Mouse (Mus musculus): ENCODE results near the gene Nxph1. TPM values are rescaled to one million over a fixed set of nuclear protein-coding genes. Genes with fewer than 3 reads are reported as not detected.
A peak's percentile ranks its signal among the peaks of the same experiment; 100 is the strongest.

The Nxph1 gene
- polyA plus RNA-seq, 1 experiment from 2014 or later: 92.6 TPM

- 51% methylated on average over 3 of the region's 3 CpGs for WGBS
- H3K4me1 ChIP-seq (ENCODE audit: control insufficient read depth, insufficient read depth, low read length): no peaks in the 10 kb centered on the region
- H3K4me3 ChIP-seq (ENCODE audit: low read depth, low read length): no peak overlapping the region
- no peak for ATAC-seq
- no peak overlapping the region for H3K27ac ChIP-seq (ENCODE audit: low read length)
- no peaks in the 10 kb centered on the region for H3K9me3 ChIP-seq (replicated peaks; ENCODE audit: control insufficient read depth, low read length, poor library complexity, severe bottlenecking)
- no peaks in the 10 kb centered on the region for H3K36me3 ChIP-seq (ENCODE audit: control insufficient read depth, insufficient read depth, low read length)
- no peak overlapping the region for H3K9ac ChIP-seq (ENCODE audit: low read depth, low read length)
- H3K27me3 ChIP-seq (ENCODE audit: control insufficient read depth, insufficient read depth, low read depth, low read length): no peaks in the 10 kb centered on the region
- no peak overlapping the region for H3K4me2 ChIP-seq (ENCODE audit: low read length)
Measured at GRCm38 (mm10) chr6:9133589-9134279, 185.5 kb downstream of the Nxph1 start.

GRCm38 (mm10) chr6:9147966-9148365 is 199.7 kb downstream of the Nxph1 start:
- H3K4me1 ChIP-seq (ENCODE audit: control insufficient read depth, insufficient read depth, low read length): peaks cover 10% of the 10 kb centered on the region
- H3K9ac ChIP-seq (ENCODE audit: low read depth, low read length): no peak overlapping the region
- no peaks in the 10 kb centered on the region for H3K36me3 ChIP-seq (ENCODE audit: control insufficient read depth, insufficient read depth, low read length)
- no peak overlapping the region for H3K4me3 ChIP-seq (ENCODE audit: low read depth, low read length)
- H3K4me2 ChIP-seq (ENCODE audit: low read length): no peak overlapping the region
- no peak overlapping the region for H3K27ac ChIP-seq (ENCODE audit: low read length)
- no peaks in the 10 kb centered on the region for H3K9me3 ChIP-seq (replicated peaks; ENCODE audit: control insufficient read depth, low read length, poor library complexity, severe bottlenecking)
- H3K27me3 ChIP-seq (ENCODE audit: control insufficient read depth, insufficient read depth, low read depth, low read length): no peaks in the 10 kb centered on the region
- no peak for ATAC-seq

- no peak overlapping the region for H3K27ac ChIP-seq (ENCODE audit: low read length)
- H3K4me2 ChIP-seq (ENCODE audit: low read length): no peak overlapping the region
- peaks cover 10% of the 10 kb centered on the region for H3K4me1 ChIP-seq (ENCODE audit: control insufficient read depth, insufficient read depth, low read length)
- H3K27me3 ChIP-seq (ENCODE audit: control insufficient read depth, insufficient read depth, low read depth, low read length): no peaks in the 10 kb centered on the region
- no peak overlapping the region for H3K4me3 ChIP-seq (ENCODE audit: low read depth, low read length)
- 16% methylated on average over 1 of the region's 1 CpGs for WGBS
- no peaks in the 10 kb centered on the region for H3K9me3 ChIP-seq (replicated peaks; ENCODE audit: control insufficient read depth, low read length, poor library complexity, severe bottlenecking)
- no peak overlapping the region for H3K9ac ChIP-seq (ENCODE audit: low read depth, low read length)
- H3K36me3 ChIP-seq (ENCODE audit: control insufficient read depth, insufficient read depth, low read length): no peaks in the 10 kb centered on the region
- ATAC-seq: peak; percentile 71; the same call in 1 of the 2 replicates
Measured at GRCm38 (mm10) chr6:9149791-9150190, 201.6 kb downstream of the Nxph1 start.

DNA sequence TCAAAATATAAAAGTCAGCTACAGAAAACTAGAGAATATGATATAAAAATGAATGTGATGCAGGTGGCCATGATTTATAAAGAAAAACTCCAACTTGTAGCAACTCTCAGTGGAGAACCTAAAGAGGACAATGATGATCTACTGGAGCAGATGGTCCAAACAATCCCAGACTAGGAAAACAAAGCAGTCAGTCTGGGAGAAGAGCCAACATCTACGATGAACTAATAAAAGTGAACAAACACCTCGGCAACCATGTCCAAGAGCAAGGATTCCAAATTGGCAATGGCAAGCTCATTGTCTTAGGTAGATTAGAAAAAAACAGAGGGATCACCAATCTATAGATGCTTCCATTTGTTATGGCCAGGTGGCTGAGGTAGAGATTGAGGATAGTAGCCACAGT is 211.0 kb downstream of the Nxph1 start:
- no peak overlapping the region for H3K9ac ChIP-seq (ENCODE audit: low read depth, low read length)
- no peaks in the 10 kb centered on the region for H3K4me1 ChIP-seq (ENCODE audit: control insufficient read depth, insufficient read depth, low read length)
- no peaks in the 10 kb centered on the region for H3K36me3 ChIP-seq (ENCODE audit: control insufficient read depth, insufficient read depth, low read length)
- ATAC-seq: no peak
- no peaks in the 10 kb centered on the region for H3K9me3 ChIP-seq (replicated peaks; ENCODE audit: control insufficient read depth, low read length, poor library complexity, severe bottlenecking)
- H3K27me3 ChIP-seq (ENCODE audit: control insufficient read depth, insufficient read depth, low read depth, low read length): no peaks in the 10 kb centered on the region
- no peak overlapping the region for H3K4me3 ChIP-seq (ENCODE audit: low read depth, low read length)
- WGBS: 45% methylated on average over 2 of the region's 2 CpGs
- no peak overlapping the region for H3K27ac ChIP-seq (ENCODE audit: low read length)
- H3K4me2 ChIP-seq (ENCODE audit: low read length): no peak overlapping the region

DNA sequence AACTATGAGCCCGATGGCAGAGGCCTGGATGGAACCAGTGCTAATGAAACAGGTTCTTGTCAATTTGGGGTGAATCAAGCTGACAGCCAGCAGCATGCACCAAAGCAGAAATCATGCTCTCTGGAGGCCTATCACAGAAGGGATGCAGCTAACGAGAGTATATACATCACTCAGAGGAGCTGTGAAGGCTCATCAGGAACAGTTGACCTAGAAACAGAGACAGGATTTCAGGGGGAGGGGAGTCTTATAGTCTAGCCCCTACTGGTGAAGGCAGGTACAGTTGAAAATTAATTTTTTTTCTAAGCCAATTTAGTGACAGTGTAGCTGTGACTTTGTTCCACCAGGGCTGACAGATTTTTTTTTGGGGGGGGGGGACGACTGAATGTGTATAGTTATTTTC is 234.2 kb downstream of the Nxph1 start:
- 50% methylated on average over 3 of the region's 3 CpGs for WGBS
- no peak overlapping the region for H3K9ac ChIP-seq (ENCODE audit: low read depth, low read length)
- H3K4me2 ChIP-seq (ENCODE audit: low read length): no peak overlapping the region
- H3K27ac ChIP-seq (ENCODE audit: low read length): no peak overlapping the region
- no peaks in the 10 kb centered on the region for H3K36me3 ChIP-seq (ENCODE audit: control insufficient read depth, insufficient read depth, low read length)
- no peak for ATAC-seq
- no peak overlapping the region for H3K4me3 ChIP-seq (ENCODE audit: low read depth, low read length)
- H3K27me3 ChIP-seq (ENCODE audit: control insufficient read depth, insufficient read depth, low read depth, low read length): no peaks in the 10 kb centered on the region
- H3K9me3 ChIP-seq (replicated peaks; ENCODE audit: control insufficient read depth, low read length, poor library complexity, severe bottlenecking): no peaks in the 10 kb centered on the region
- H3K4me1 ChIP-seq (ENCODE audit: control insufficient read depth, insufficient read depth, low read length): no peaks in the 10 kb centered on the region

DNA sequence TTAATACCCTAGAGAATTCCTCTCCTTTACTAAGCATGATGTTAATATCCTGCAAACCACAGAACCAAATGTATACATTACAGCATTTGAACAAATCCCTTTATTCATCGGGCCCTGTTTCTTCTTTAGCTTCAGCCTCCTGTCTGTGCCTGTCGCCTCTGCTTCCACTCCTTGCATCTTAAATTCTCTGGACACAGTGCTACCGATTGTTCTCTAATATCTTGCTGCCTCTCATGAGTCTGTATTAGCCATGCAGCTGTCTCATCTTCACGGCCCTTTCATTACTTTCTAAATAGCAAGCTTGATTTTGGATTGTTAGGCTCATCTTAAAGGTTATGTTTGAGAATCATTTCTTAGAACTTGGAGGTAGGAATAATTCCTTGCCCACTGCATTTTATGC is 262.5 kb downstream of the Nxph1 start:
- WGBS: 41% methylated on average over 4 of the region's 4 CpGs
- Histone ChIP-seq H3K9ac (ENCODE audit: low read depth, low read length) (no peak overlapping the region), H3K4me1 (ENCODE audit: control insufficient read depth, insufficient read depth, low read length) (no peaks in the 10 kb centered on the region), H3K27ac (ENCODE audit: low read length) (no peak overlapping the region), H3K4me2 (ENCODE audit: low read length) (no peak overlapping the region), H3K4me3 (ENCODE audit: low read depth, low read length) (no peak overlapping the region), H3K9me3 (replicated peaks; ENCODE audit: control insufficient read depth, low read length, poor library complexity, severe bottlenecking) (no peaks in the 10 kb centered on the region), H3K27me3 (ENCODE audit: control insufficient read depth, insufficient read depth, low read depth, low read length) (no peaks in the 10 kb centered on the region), H3K36me3 (ENCODE audit: control insufficient read depth, insufficient read depth, low read length) (no peaks in the 10 kb centered on the region)
- no peak for ATAC-seq

GRCm38 (mm10) chr6:9220724-9221453 is 272.7 kb downstream of the Nxph1 start:
- Histone ChIP-seq H3K27me3 (ENCODE audit: control insufficient read depth, insufficient read depth, low read depth, low read length) (no peaks in the 10 kb centered on the region), H3K9ac (ENCODE audit: low read depth, low read length) (no peak overlapping the region), H3K4me1 (ENCODE audit: control insufficient read depth, insufficient read depth, low read length) (peaks cover 4% of the 10 kb centered on the region), H3K36me3 (ENCODE audit: control insufficient read depth, insufficient read depth, low read length) (no peaks in the 10 kb centered on the region), H3K27ac (ENCODE audit: low read length) (peak overlapping the region; percentile 35; the same call in 1 of the 2 replicates), H3K4me3 (ENCODE audit: low read depth, low read length) (no peak overlapping the region), H3K4me2 (ENCODE audit: low read length) (no peak overlapping the region), H3K9me3 (replicated peaks; ENCODE audit: control insufficient read depth, low read length, poor library complexity, severe bottlenecking) (no peaks in the 10 kb centered on the region)
- ATAC-seq: peak; percentile 60; the same call in 1 of the 2 replicates
- WGBS: 25% methylated on average over 4 of the region's 4 CpGs

GRCm38 (mm10) chr6:9234802-9235201 is 286.6 kb downstream of the Nxph1 start:
- H3K9me3 ChIP-seq (replicated peaks; ENCODE audit: control insufficient read depth, low read length, poor library complexity, severe bottlenecking): no peaks in the 10 kb centered on the region
- H3K9ac ChIP-seq (ENCODE audit: low read depth, low read length): no peak overlapping the region
- no peak overlapping the region for H3K4me2 ChIP-seq (ENCODE audit: low read length)
- H3K27me3 ChIP-seq (ENCODE audit: control insufficient read depth, insufficient read depth, low read depth, low read length): no peaks in the 10 kb centered on the region
- no peaks in the 10 kb centered on the region for H3K4me1 ChIP-seq (ENCODE audit: control insufficient read depth, insufficient read depth, low read length)
- H3K27ac ChIP-seq (ENCODE audit: low read length): no peak overlapping the region
- H3K36me3 ChIP-seq (ENCODE audit: control insufficient read depth, insufficient read depth, low read length): no peaks in the 10 kb centered on the region
- H3K4me3 ChIP-seq (ENCODE audit: low read depth, low read length): no peak overlapping the region
- no peak for ATAC-seq

- Histone ChIP-seq H3K4me3 (ENCODE audit: low read depth, low read length) (no peak overlapping the region), H3K27ac (ENCODE audit: low read length) (no peak overlapping the region), H3K4me2 (ENCODE audit: low read length) (no peak overlapping the region), H3K9ac (ENCODE audit: low read depth, low read length) (no peak overlapping the region), H3K9me3 (replicated peaks; ENCODE audit: control insufficient read depth, low read length, poor library complexity, severe bottlenecking) (no peaks in the 10 kb centered on the region), H3K27me3 (ENCODE audit: control insufficient read depth, insufficient read depth, low read depth, low read length) (no peaks in the 10 kb centered on the region), H3K36me3 (ENCODE audit: control insufficient read depth, insufficient read depth, low read length) (no peaks in the 10 kb centered on the region), H3K4me1 (ENCODE audit: control insufficient read depth, insufficient read depth, low read length) (no peaks in the 10 kb centered on the region)
- peak; percentile 64; the same call in 1 of the 2 replicates for ATAC-seq
- 23% methylated on average over 1 of the region's 1 CpGs for WGBS
Measured at GRCm38 (mm10) chr6:9267998-9268397, 319.8 kb downstream of the Nxph1 start.
